Mouse (Mus musculus) T-helper 1 cell (primary cell): ENCODE measurements at regions not wholly inside any gene's neighbourhood (a gene's known extent, or its start where the extent isn't known, plus 50 kb on each side); places are given as distances from the start of the nearest gene placed in this dataset.

Experiments
- in situ Hi-C: fragments of 300-600 bp; cut with MboI, MseI; formaldehyde crosslinking; loops from one replicate; pipeline ENCODE4 v1.15.1; 2025; ENCODE audit warnings: high pct_unique_total_duplicates

GRCm38 (mm10) chr7:35988449-35989109 is 185.8 kb upstream of the Zfp507 start:
- in situ Hi-C loops, result no loop called here

GRCm38 (mm10) chr7:35977986-35978385 is 175.2 kb upstream of the Zfp507 start:
- in situ Hi-C loops, result no loop called here

DNA sequence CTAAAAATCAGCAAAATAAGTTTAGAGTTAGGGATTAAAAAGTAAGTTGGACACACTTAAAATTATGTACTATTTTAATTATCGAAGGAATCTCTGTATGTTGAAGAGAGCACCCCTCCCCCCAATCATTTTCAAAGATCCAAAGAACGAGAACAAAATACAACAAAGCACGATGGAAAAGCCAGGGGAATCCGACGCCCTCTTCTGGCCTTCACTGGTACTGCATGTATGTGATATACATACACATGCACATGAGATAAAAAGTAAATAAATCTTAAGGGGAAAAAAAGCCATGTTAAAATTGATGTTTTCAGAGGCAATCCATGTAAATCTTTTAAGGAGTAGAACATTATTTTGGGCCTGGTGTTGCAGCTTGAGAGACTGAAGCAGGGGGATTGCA is 155.9 kb upstream of the Zfp507 start:
- in situ Hi-C loops, result no loop called here

DNA sequence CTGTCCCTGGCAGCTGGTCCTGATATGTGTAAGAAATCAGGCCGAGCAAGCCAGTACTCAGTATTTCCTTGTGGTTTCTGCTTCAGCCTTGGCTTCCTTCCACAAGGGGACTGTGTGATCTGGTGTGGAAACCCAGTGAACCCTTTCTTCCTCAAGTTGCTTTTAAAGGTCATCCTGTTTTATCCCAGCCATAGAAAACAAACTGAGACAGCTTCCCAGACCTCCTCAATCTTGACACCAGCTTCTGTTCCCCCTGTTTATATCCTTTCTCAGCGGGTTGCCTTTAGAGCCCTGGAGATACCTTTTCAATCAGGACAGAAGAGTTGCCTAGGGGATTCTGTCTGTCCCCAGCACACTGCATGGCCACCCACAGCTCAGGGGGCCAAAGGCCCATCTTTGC is 155.2 kb upstream of the Zfp507 start:
- in situ Hi-C loops, result no loop called here

DNA sequence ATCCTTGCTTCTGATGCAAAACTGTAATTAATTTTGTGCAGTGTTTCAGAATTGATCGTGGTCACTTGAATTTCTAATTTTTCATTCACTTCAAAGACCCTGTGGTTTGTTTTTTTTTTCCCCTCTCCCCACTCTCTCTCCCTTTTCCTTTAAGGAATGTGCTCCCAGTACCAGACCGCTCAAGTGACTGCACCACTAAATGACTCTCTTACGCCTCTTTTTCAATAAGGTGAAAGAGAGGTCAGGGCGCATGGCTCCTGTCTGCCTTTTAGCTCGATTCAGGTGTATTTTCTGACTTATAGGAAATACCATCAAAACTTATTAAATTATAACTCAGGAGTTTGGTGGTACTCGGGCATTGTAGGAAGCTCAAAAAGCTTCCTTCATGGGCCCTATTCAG is 146.0 kb upstream of the Zfp507 start:
- in situ Hi-C loops, result no loop called here

DNA sequence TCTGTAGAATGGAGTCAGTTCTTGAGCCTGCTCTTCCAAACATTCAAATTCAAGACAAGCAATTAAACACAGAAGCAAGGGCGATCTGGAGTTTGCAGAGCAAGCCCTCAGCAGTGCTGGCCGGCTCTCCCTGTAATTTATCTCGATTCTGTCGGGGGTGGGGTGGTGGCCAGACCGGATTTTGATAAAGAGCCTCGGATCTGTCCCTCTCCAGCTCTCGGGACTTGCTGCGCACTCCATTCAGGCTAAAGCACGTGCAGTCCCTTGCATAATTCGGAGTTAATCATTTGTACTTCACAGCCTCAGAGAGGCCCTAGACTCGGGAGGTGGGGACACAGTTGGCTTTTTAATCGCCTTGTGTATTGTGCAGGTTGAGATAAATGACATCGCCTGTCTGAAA is 145.6 kb upstream of the Zfp507 start:
- in situ Hi-C loops, result no loop called here

- in situ Hi-C loops, result no loop called here
Measured at GRCm38 (mm10) chr7:35941086-35941485, 138.3 kb upstream of the Zfp507 start.

DNA sequence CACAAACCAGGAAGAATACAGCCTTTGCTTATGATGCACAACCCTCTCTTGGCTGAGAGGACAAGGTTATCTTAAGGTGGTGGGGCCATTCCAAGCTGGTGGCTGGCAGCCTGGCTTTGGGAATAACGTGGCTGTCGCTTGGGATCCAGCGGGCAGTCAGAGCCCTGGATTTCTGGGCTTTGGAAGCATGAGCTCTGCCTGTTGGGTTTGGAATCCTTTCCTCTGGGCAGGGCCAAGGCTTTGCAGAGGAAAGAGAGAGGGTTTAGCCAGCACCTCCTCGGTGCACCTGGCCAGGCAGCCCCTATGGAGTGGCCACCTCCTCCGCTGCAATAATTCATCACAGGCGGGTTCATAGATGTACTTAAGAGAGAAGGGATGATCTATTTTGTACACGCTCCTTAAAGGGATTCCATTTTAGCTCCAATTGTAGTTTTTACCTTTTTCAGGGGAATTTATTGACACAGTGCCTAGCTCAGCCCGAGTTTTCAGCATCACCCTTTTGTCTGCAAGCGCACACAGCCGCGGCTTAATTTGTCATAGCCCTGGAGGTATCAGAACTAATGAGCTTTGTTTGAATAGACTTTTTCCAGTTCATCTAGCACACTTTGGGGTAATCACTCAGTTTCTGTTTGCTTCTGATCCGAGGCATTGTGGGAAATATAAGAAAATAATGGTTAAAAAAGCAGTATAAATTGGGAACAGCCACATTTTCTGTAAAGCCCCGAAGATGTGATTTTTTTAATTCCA is 135.5 kb upstream of the Zfp507 start:
- in situ Hi-C loops, result no loop called here

DNA sequence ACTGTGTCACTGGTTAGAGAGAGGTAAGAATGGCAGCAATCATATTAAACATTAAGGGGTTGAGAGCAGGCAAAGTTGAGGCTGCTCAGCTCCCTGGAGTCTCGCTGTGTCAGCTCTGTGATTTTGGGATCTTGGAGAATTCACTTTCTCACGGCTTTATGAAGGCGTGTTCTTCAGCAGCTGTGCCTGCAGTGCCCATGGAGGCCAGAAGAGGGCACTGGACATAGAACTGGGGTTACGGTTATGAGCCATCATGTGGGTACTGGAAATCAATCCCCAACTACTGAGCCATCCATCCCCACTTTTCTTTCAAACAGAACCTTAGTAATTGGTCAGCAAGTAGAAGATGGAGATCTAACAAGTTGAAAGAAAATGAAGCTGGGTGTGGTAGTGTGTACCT is 123.9 kb upstream of the Zfp507 start:
- in situ Hi-C loops, result no loop called here

DNA sequence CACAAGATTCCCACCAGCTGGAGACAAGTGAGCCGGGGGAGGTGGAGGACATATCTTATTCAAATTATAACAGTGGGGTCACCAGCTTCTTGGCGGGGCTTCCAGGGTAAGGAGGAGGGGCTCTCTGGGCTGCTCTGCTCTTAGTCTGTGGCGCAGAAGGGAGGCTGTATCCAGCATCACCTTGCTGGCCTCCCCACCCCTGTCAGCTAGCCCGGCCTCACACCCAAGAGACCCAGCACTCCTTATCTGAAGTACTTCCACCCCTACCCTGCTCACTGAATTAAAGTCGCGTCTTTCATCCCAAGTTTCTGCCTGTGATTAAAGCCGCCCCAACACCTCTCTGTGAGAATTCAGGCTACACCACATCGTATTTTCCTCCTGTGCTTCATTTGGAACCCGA is 119.8 kb upstream of the Zfp507 start:
- in situ Hi-C loops, result no loop called here

GRCm38 (mm10) chr7:35920884-35921283 is 118.1 kb upstream of the Zfp507 start:
- in situ Hi-C loops, result no loop called here

- in situ Hi-C loops, result no loop called here
Measured at GRCm38 (mm10) chr7:35920194-35920609, 117.4 kb upstream of the Zfp507 start.

DNA sequence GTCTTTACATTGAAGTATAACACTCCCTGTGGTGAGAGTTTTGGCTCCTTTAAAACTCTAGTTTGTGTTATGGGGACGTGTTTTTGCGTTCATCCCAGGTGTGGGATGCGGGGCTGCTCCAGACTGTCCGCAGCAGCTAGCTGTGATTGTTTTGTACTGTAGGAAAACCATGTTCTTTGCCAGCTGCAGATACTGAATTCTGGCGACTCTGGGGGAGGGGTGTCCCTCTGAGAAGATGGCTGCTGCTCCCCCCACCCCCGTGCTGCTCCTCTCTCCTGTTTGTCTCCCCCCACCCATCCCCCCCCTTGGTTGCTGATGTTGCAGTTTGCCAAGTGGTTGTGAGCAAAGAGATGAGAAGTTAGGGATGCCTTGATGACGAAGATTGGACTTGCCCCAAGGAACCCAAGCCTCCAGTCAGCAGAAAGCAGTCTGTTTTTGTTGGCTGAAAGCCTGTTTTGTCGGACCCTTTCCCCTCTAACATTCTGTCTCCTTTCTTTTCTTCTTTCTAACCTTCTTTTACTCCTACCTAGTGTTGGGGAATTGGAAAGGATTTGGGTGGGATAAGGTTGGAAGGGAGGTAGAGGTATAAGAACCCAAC is 107.4 kb upstream of the Zfp507 start:
- in situ Hi-C loops, result no loop called here

DNA sequence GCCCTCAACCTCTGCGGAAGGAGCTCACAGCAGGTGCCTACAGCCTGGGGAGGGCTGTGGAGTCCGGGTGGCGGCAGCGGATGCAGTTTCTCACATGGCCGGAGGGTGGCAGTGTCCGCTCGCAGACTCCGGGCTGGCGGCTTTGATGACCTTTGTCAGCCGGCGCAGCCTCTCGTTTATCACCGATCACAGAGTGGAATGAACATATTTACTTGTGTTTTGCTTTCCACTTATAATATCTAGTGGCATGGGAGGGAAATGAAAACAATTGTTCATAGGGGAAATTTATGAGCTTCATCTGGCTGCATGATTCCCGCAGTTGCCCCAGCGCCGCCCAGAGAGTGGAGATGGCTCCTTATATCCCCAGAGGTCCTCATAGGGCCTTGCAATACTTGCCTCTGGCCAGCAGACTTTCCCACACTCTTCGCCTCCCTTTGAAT is 99.2 kb upstream of the Zfp507 start:
- in situ Hi-C loops, result loop anchor here (5.0 kb wide), 1 partner anchor 1460 kb away; no protein-coding TSS in a partner anchor

GRCm38 (mm10) chr7:35898701-35899445 is 96.1 kb upstream of the Zfp507 start:
- in situ Hi-C loops, result no loop called here

- in situ Hi-C loops, result no loop called here
Measured at GRCm38 (mm10) chr7:35893292-35893691, 90.5 kb upstream of the Zfp507 start.

DNA sequence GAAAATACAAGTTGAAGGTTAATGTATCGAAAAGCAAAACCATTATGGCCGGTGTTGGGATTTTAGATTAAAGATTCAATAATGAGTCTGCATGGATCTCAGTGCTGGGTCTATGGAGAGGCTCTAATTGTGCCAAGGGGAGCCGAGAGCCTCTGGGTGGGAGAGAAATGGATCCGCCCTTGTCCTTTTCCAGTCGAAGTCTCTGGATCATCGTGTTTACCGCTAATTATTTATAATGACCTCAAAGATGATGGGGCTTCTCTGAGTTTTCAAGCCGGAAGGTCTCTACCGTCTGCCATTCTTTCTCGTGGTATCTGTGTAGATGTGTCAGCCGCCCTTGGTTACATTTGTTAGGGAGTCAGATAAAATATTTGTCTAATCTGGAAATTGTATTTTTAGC is 83.2 kb upstream of the Zfp507 start:
- in situ Hi-C loops, result no loop called here

DNA sequence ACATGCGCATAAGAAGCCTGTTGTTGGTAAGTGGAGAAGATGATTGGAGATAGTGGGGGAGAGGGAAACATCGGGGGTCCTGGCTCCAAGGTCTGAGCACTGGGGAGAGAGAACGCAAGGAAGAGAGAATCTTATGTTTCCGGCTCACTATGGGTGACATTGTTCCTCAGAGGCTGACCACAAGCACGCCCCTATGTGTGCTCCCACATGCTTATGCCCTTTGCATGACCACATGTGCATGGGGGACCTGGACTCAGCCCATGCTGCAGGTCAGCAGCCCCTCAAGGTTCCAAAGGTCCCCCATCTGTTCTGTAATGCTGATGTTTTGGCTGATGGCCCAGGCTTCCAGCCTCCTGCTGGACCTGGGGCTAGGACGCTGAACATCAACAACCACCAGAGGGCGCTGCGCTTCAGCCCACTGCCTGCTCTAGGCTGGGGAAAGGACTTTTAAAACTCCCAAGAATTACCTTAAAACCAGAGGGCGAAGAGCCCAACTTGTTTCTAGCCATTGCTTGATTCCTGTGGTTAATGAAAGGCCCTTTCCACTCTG is 77.0 kb upstream of the Zfp507 start:
- in situ Hi-C loops, result loop anchor here (5.0 kb wide), 1 partner anchor 1408 kb away; no protein-coding TSS in a partner anchor

DNA sequence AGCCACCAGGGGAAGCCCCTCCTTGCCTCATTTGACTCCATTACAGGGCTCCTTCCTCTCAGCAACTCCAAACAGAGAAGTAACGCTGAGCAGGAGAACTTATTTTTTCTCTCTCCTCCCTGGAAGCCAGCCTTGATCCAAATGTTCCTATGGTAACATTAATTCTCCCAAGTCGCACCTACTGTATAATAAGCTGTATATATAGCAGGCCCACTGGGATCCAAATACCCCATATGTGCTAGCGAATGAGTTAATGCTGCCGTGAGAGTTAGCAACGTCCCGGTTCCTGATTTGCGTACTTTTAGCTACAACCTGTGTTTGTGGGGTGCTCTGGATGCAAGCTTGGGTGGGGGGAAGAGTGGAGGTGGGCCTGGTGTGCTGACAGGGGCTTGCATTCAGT is 75.4 kb upstream of the Zfp507 start:
- in situ Hi-C loops, result loop anchor here (5.0 kb wide), 1 partner anchor 1406 kb away; no protein-coding TSS in a partner anchor

GRCm38 (mm10) chr7:35861049-35861448 is 58.2 kb upstream of the Zfp507 start:
- in situ Hi-C loops, result loop anchor here (10.0 kb wide), 1 partner anchor 96 kb away; no protein-coding TSS in a partner anchor

- in situ Hi-C loops, result loop anchor here (5.0 kb wide), 1 partner anchor 172 kb away; no protein-coding TSS in a partner anchor
Measured at GRCm38 (mm10) chr7:35859601-35860000, 56.8 kb upstream of the Zfp507 start.
